Mouse (Mus musculus): ENCODE data around the gene Neu4.
"Not testable (repeated sequence)": the region's sequence is repeated elsewhere in the genome, so short reads cannot be mapped to it uniquely, and the experiment has no call there.

Neu4 gene

GRCm38 (mm10) chr1:94020151-94020550 is at the start of gene Neu4:
Gene Neu4 (plus strand): TSS chr1:94020451.
- DNase-seq: no peak

GRCm38 (mm10) chr1:93970797-93971196 is 49.5 kb upstream of the Neu4 start:
- DNase-seq: not testable (repeated sequence)

GRCm38 (mm10) chr1:93975764-93976163 is 44.5 kb upstream of the Neu4 start:
- not testable (repeated sequence) for DNase-seq

GRCm38 (mm10) chr1:93978287-93978686 is 42.0 kb upstream of the Neu4 start:
- not testable (repeated sequence) for DNase-seq

- DNase-seq: not testable (repeated sequence)
These were observed 39.3 kb upstream of the Neu4 start for GRCm38 (mm10) chr1:93980932-93981331.

- no peak for DNase-seq
These were observed 34.1 kb upstream of the Neu4 start for GRCm38 (mm10) chr1:93986167-93986566.

GRCm38 (mm10) chr1:93988786-93989185 is 31.5 kb upstream of the Neu4 start:
- no peak for DNase-seq

GRCm38 (mm10) chr1:93990209-93990608 is 30.0 kb upstream of the Neu4 start, which contains the start of gene Gal3st2c:
Gene Gal3st2c (plus strand): TSS chr1:93990509.
- DNase-seq: not testable (repeated sequence)

GRCm38 (mm10) chr1:93991068-93991467 is 29.2 kb upstream of the Neu4 start:
- not testable (repeated sequence) for DNase-seq

GRCm38 (mm10) chr1:93991491-93991890 is 28.8 kb upstream of the Neu4 start:
- DNase-seq: not testable (repeated sequence)

GRCm38 (mm10) chr1:94001023-94001422 is 19.2 kb upstream of the Neu4 start:
- DNase-seq: no peak

- DNase-seq: not testable (repeated sequence)
These were observed 14.2 kb upstream of the Neu4 start for GRCm38 (mm10) chr1:94005954-94006506.

GRCm38 (mm10) chr1:94008826-94009225 is 11.4 kb upstream of the Neu4 start:
- DNase-seq: not testable (repeated sequence)

GRCm38 (mm10) chr1:94011643-94012042 is 8.6 kb upstream of the Neu4 start:
- no peak for DNase-seq

GRCm38 (mm10) chr1:94027506-94028108 is 7.4 kb downstream of the Neu4 start:
- DNase-seq: peak in 1 of 2 experiments; percentile 18

GRCm38 (mm10) chr1:94028741-94029140 is 8.5 kb downstream of the Neu4 start:
- no peak for DNase-seq

GRCm38 (mm10) chr1:94033075-94033602 is 12.9 kb downstream of the Neu4 start:
- no peak for DNase-seq

- DNase-seq: peak; percentile 92 to 93
These were observed 14.9 kb downstream of the Neu4 start for GRCm38 (mm10) chr1:94034984-94035743.

GRCm38 (mm10) chr1:94040391-94040790 is 20.1 kb downstream of the Neu4 start:
- DNase-seq: no peak

- no peak for DNase-seq
These were observed 25.3 kb downstream of the Neu4 start for GRCm38 (mm10) chr1:94045559-94045958.

- DNase-seq: no peak
These were observed 26.3 kb downstream of the Neu4 start for GRCm38 (mm10) chr1:94046544-94046943.

- DNase-seq: no peak
These were observed 30.9 kb downstream of the Neu4 start for GRCm38 (mm10) chr1:94051104-94051503.

GRCm38 (mm10) chr1:94052373-94052772 is 32.1 kb downstream of the Neu4 start, which contains the start of gene Pdcd1:
Gene Pdcd1 (minus strand): TSS chr1:94052553.
- no peak for DNase-seq

All from cerebellum, postnatal 14 days (tissue).